In the genomic region with DNA sequence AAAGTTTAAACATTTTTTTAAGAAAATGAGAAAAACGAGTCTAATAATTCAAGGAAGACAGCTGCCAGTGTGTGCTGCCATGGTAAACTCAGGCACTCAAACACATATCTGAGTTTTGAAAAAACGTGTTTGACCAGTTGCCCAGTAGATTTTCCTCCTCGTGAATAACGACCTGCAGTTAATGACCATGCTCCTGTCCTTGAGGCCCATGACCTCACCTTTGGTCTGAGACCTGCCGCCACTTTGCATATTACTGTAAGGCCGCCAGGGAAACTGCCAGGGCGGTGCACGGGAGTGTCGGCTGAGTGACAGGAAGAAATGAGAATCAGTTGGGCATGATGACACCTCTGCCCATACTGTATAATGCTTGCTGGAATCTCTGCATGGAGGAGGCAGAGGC, we compare ENCODE assay signal across 15 mouse cellular contexts.
"Had no signal": no experiment of that assay in that cellular context is flagged by ENCODE, and none has a peak within 500 bp of the region (broad histone marks: within the 10 kb centered on the region; RNA-seq: fewer than 3 reads in every experiment).

No protein-coding gene starts in this region.

- H3K4me2 ChIP-seq: limb, embryonic 13.5 days; liver, embryonic 13.5 days; midbrain, embryonic 15.5 days; neural tube, embryonic 13.5 days had no signal

- H3K9me3 ChIP-seq: liver, embryonic 13.5 days; midbrain, embryonic 10.5 days; midbrain, embryonic 15.5 days; neural tube, embryonic 13.5 days had no signal

- H3K4me3 ChIP-seq: limb, embryonic 13.5 days; liver, embryonic 13.5 days; midbrain, embryonic 10.5 days; midbrain, embryonic 15.5 days; neural tube, embryonic 13.5 days had no signal

- H3K27me3 ChIP-seq: limb, embryonic 13.5 days; liver, embryonic 13.5 days; midbrain, embryonic 15.5 days; neural tube, embryonic 13.5 days had no signal

- DNase-seq: left cerebral cortex, postnatal 4 days; liver, embryonic 13.5 days; lung, adult 18-20 months; lung, postnatal 4 days; retina, postnatal 1 day; right cerebral cortex, postnatal 4 days; spleen, adult 18-20 months; thymus, adult 18-20 months; thymus, postnatal 14 days had no signal

- H3K4me1 ChIP-seq: midbrain, embryonic 10.5 days; midbrain, embryonic 15.5 days; neural tube, embryonic 13.5 days had no signal

- ATAC-seq: hindbrain, embryonic 16.5 days; inflammation-experienced regulatory T-cells, adult 6 months; midbrain, embryonic 15.5 days had no signal

- H3K9ac ChIP-seq: limb, embryonic 13.5 days; liver, embryonic 13.5 days; midbrain, embryonic 15.5 days; neural tube, embryonic 13.5 days had no signal

- H3K27ac ChIP-seq: limb, embryonic 13.5 days; midbrain, embryonic 10.5 days; midbrain, embryonic 15.5 days; neural tube, embryonic 13.5 days had no signal

- H3K36me3 ChIP-seq: midbrain, embryonic 15.5 days had no signal
